Mouse (Mus musculus): ENCODE data around the gene Sh2b2.

Gene Sh2b2

DNA sequence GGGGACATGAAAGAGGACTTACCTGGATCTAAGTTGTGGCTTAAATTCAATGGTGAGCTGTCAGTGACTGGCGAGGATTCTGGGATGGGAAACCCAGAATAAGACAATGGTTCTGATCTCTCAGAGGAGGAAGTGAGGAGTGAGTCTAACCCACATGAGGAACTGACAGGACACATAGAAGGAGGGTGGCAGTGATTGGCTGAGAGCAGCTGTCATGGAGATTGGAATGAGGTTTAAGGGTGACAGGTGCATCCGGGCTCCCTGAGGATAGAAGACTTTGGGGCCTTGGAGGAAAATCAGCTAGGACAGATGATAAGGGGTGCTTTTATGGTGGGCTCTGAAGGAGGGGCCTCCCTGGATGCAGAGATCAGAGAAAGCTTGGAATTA, at the start of gene Sh2b2:
Gene Sh2b2 (minus strand): TSS at position 105 of the 387 bp plus-strand sequence.
- DNase-seq = no peak

GRCm38 (mm10) chr5:136292971-136293418, 46.6 kb upstream of the Sh2b2 start:
- no peak for DNase-seq

DNA sequence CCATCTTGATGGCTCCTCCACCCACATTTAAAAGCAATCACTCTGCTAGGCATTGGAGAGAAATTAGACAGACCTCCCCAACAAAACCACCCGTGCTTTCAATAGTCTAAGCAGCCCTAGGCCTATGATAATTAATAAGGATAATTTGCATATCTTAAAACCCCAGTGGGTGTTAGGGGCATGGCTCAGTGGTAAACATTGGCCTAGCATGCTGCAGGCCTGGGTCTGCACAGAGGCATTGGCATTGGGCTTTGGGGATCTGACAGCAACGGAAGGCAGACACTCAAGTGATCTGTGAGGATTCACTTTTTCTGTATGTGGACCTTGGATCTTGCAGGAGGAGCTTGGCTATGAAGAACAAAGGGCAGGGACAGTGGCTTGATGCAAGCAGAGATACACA, 46.0 kb upstream of the Sh2b2 start:
- DNase-seq = no peak

DNA sequence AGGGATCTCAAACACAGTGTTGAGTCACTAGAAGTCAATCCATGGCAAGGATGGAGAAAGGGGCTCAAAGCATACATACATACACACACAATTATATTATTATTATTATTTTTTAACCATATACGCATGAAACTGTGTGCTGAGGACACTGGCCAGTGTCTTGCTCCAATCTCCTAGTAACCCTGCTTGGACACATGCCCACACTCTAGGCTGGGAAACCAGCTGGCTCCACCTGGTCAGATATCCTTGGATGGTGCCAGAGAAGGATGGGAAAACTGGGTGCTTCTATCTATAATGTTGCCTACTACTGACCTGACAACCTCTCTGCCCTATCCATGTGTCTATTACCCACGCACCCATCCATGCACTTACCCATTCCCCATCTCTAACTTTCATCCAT, 45.2 kb upstream of the Sh2b2 start:
- DNase-seq = no peak

- no peak for DNase-seq
Measured at GRCm38 (mm10) chr5:136289776-136290175, 43.4 kb upstream of the Sh2b2 start.

GRCm38 (mm10) chr5:136288351-136289081, 42.2 kb upstream of the Sh2b2 start:
- no peak for DNase-seq

DNA sequence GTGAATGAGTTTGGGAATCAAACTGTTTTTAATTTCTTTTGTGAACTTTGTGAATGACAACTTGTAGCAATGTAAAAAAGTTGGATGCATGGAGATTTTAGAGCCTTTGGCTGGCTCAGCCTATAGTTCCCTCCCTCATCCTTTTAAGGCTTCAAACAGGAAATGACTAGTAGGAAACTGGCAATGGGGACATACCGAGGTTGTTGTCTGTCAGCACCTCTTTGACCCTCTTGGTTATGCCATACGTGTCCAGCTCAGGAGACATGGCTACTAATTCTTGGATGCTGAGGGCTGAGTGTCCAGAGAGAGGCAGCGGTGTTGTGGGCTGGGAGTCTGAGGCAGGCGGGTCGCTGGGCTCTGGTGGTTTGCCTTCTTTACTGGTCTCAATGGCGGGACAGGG, 40.2 kb upstream of the Sh2b2 start:
- DNase-seq = no peak

- no peak for DNase-seq
Measured at GRCm38 (mm10) chr5:136285106-136285505, 38.8 kb upstream of the Sh2b2 start.

- peak; percentile 14 for DNase-seq
Measured at GRCm38 (mm10) chr5:136281351-136281750, 35.0 kb upstream of the Sh2b2 start.

DNA sequence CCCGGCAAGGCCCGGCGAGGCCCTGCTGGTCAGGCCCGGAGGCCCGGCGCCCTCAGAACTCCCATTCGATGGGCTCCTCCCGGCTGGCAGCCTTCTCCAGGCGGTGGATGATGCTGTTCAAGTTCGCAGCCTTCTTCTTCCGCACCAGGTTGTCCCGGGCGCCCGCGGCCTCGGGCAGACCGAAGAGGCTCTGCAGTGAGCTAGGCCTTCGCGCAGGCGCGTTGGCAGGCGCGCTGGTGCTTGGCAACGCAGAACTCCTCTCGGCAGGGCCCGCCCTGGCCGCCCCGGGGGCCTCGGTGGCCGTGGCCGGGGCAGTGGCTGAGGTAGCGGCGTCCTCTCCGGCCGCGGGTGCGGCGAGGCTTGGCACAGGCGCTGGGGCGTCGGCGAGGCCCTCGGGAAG, 28.4 kb upstream of the Sh2b2 start:
- DNase-seq = no peak

DNA sequence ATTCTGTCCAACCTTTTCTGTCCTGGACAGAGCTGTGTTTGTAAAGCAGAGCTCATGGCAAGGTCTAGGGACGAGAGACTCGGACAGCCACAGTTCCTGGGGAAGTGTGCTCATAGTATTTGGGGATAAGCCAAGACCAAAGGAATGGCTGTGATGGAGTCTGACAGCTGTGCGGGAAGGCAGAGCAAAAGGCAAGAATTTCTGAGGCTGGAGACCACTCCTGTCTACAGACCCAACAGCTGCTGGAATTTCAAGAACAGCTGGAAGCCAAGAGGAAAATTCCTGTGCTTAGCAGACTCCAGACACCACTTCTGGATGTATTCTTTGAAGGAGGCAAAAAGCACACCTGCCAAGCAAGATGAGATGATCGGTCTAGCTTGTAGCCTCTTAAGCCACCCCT, 23.6 kb upstream of the Sh2b2 start:
- DNase-seq = no peak

DNA sequence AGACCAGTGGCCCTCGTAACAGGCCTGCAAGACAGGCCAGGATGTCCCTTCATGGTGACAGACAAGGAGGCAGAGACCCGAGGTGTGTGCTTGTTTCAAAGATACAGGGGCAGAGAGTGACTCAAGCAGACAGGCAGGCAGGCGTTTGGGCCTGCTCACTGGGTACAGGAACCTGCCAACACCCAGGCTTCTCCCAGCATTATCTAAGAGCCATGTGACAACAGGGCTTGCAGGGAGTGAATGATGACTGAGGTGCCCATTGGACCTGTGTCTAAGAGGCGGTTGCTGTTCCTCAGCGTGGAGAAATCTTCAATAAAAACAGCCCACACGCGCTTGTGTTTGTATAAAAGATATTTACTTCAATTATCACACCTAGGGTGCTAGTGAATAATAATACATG, 19.7 kb upstream of the Sh2b2 start:
- DNase-seq = no peak

GRCm38 (mm10) chr5:136263342-136263741, 17.0 kb upstream of the Sh2b2 start:
- no peak for DNase-seq

GRCm38 (mm10) chr5:136258919-136259318, 12.6 kb upstream of the Sh2b2 start:
- DNase-seq = peak; percentile 77

DNA sequence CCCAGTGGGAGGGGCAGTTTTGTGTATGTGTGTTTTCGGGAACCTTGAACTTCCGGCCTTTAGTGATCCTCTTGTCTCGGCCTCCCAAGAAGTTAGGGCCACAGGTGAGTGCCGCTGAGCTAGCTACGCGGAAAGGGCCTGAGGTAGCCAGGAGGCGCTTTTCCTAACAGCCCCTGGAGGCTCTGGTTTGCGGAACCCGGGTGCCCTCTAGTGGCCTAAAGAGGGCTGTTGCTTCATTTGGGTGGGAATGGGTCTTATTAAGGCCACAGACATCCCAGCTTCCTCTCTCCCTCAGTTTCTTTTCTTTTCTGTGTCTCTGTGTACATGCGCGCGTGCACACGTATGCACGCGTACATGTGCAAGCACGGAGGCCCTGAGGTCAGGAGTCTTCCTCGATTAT, 6.5 kb upstream of the Sh2b2 start:
- DNase-seq = peak; percentile 80

- DNase-seq = peak; percentile 51
Measured at GRCm38 (mm10) chr5:136251004-136251403, 4.6 kb upstream of the Sh2b2 start.

DNA sequence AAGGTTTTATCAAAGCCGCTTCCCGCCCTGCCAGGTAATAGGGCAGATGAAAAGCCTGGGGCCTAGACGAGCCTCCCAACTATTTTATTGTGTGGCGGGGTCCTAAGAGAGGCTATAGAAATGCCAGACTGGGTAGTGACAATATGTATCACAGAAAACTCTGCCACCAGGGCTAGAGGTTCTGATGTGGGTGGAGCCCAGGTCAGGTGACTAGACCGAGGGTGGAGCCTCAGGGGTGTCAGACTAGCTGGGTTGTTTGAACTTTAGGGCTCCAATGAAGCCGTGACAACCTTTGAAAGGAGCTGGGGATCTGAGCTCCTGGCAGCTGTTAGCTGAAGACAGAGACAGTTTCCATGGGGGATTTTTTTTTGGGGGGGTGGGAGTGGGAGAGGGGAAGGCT, 2.1 kb upstream of the Sh2b2 start:
- DNase-seq = no peak

- DNase-seq = no peak
Measured at GRCm38 (mm10) chr5:136245541-136246451, 560 bp downstream of the Sh2b2 start.

GRCm38 (mm10) chr5:136244762-136245540, 1.4 kb downstream of the Sh2b2 start:
- DNase-seq = peak; percentile 75

GRCm38 (mm10) chr5:136243851-136244761, 2.2 kb downstream of the Sh2b2 start:
- DNase-seq = peak; percentile 37

- DNase-seq = peak; percentile 60
Measured at GRCm38 (mm10) chr5:136241161-136241560, 5.2 kb downstream of the Sh2b2 start.

DNA sequence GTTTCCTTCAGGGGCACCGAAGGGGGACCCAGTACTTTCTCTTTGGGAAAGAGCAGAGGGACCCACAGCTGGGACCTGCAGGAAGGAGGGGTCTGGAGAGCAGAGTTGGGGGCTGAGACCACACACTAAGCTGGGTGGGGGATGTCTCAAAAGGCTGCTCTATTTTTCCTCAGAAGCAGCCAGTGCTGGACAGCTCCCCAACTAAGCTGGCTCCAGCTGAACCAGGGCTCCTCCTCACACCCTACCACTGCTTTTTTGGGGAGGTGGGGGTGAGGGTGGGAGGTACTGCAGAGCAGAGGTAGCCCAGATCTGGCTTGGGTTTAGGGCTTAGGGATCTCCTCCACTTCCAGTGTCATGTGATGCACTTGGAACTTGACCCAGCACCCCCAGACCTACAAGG, 6.0 kb downstream of the Sh2b2 start:
- peak; percentile 16 for DNase-seq
